Mouse (Mus musculus) kidney, adult 8-10 months (tissue): Measurements from ENCODE around the gene Spag7.

ENCODE experiments used
- DNase-seq, 2 experiments: peaks; one replicate each; pipeline ENCODE4 v3.0.0; 2022

Spag7 gene

DNA sequence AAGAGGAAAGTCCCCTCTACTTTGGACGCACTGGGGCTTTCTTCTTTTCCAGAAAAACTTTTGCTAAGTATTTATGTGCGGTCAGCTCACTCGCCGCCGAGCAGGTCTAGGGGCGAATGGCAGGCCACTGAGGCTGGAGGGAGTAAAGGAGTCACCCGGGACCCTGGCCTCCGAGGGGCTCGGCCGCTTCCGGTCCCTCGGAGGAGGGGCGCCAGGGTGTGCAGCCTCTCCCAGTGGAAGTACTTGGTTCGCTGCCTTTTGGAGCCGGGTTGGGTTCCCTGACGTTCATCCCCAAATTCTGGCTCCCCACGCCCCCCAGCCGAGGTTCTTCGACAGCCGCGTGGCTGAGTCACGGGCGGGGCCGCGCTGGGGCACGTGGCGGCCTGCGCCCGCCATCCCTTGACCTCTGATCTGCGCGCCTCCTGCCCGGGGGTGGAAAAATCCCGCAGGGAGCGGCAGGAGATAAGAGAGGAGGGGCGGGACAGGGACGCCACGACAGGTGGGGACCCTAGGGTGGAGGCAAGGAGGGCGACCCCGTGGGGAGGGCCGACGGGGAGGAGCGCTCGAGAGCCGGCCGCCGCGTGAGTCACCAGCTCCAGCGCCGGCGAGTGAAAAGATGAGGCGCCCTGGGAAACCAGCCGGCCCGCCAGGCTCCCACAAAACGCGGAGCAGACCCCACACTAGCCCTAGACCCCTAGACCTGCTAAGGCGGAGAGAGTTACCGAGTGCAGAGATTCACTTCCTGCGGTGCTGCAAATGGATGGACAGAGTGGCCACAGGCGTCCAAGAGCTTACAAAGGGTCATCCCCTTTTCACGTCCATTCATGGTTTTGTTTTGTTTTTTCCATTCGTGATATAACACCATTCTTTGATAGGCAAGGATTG lies 13.4 kb downstream of the Spag7 start:
- peak in 1 of 2 experiments; percentile 50 for DNase-seq

GRCm38 (mm10) chr11:70654923-70655570 lies 14.2 kb downstream of the Spag7 start:
- peak; percentile 72 to 73 for DNase-seq

- DNase-seq, result peak; percentile 59 to 62
These were observed 14.9 kb downstream of the Spag7 start, which contains the start of gene Pfn1 for GRCm38 (mm10) chr11:70654198-70654922. TSS of gene Pfn1 (minus strand) at chr11:70654644.

GRCm38 (mm10) chr11:70653345-70654197 lies 15.6 kb downstream of the Spag7 start:
- peak in 1 of 2 experiments; percentile 58 for DNase-seq

- DNase-seq, result no peak
These were observed 16.3 kb downstream of the Spag7 start for GRCm38 (mm10) chr11:70652884-70653344.

DNA sequence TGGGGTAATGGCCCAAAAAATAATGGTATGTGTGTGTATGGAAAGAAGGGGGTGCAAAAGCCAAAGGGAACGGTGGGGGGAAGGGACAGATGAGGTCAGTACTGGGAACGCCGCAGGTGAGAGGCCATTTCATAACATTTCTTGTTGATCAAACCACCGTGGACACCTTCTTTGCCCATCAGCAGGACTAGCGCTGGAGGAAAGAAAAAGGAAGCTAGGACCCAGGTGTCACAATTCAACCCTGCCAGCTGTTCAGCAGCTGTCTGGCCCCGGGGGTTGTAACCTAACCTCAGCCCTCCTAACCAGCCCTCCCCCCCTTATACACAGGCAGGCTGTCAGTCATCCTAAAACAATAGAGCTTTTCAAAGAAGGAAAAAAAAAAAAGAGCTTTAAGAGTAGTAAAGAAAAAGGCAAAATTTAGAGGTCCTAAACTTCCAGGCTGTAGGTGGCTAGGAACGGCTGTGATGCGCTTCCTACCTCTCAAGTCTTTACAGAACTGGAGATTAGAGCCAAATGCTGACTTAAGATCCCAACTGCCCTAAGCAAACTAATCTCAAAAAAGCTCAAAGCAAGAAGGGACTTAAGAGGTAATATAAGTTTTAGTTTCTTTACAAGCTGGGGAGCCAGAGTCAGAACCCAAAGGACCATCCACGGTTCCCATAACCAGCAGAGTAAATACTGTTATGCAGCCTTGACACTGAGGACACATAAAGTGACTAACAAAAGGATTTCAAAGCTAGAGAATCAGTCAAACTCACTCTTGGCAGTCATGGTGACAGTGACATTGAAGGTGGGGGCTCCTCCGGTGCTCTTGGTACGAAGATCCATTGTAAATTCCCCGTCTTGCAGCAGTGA lies 17.0 kb downstream of the Spag7 start:
- DNase-seq, result no peak

DNA sequence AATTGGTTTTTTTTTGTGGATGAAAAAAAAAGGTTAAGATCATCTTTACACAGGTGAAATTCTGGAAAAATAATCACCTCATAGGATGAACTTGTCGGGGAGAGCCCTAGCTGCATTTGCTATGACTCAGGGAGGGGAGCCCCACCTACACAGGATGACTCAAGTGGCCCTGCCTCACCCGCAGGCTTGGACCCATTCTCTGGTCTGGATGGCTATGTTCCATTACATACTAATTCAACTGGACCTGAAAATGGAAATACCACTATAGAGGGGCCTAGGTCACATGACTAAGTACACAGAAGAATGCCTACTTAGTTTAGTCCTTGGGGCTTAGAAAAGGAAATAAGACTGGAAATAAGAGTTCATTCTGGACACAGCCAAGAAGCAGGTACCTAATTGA lies 17.8 kb downstream of the Spag7 start:
- DNase-seq, result no peak

- DNase-seq, result no peak
These were observed 18.7 kb downstream of the Spag7 start for GRCm38 (mm10) chr11:70650322-70651175.

- no peak for DNase-seq
These were observed 20.0 kb downstream of the Spag7 start for GRCm38 (mm10) chr11:70649185-70649734.

GRCm38 (mm10) chr11:70648512-70648911 lies 20.7 kb downstream of the Spag7 start:
- no peak for DNase-seq

DNA sequence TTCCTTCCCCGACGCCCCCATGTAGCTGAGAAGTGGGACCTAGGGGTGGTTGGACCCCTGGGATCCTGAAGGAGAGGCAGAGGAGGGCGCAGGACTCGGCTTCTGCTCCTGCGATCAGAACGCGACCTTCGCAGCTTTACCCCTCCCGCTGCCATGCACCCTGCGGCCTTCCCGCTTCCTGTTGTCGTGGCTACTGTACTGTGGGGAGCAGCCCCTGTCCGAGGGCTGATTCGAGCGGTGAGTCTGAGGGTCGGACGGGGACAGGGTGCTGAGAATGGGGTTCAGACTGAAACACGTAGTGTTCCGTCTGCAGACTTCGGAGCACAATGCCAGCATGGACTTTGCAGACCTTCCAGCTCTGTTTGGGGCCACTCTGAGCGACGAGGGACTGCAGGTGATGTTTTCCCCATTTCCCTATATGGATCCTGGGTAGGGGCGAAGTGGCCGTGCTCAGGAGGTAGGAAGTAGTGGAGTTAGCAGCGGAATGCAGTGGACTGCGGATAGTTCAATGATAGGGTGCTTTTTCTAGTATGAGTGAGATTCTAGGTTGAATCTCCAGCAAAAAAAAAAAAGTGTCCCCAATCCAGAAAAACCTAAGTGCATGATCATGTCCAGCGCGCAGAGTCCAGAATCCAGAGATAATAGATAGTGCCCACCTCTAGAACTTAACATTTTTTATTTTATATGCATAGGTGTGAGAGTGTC lies 21.3 kb downstream of the Spag7 start:
- DNase-seq, result peak in 1 of 2 experiments; percentile 41

DNA sequence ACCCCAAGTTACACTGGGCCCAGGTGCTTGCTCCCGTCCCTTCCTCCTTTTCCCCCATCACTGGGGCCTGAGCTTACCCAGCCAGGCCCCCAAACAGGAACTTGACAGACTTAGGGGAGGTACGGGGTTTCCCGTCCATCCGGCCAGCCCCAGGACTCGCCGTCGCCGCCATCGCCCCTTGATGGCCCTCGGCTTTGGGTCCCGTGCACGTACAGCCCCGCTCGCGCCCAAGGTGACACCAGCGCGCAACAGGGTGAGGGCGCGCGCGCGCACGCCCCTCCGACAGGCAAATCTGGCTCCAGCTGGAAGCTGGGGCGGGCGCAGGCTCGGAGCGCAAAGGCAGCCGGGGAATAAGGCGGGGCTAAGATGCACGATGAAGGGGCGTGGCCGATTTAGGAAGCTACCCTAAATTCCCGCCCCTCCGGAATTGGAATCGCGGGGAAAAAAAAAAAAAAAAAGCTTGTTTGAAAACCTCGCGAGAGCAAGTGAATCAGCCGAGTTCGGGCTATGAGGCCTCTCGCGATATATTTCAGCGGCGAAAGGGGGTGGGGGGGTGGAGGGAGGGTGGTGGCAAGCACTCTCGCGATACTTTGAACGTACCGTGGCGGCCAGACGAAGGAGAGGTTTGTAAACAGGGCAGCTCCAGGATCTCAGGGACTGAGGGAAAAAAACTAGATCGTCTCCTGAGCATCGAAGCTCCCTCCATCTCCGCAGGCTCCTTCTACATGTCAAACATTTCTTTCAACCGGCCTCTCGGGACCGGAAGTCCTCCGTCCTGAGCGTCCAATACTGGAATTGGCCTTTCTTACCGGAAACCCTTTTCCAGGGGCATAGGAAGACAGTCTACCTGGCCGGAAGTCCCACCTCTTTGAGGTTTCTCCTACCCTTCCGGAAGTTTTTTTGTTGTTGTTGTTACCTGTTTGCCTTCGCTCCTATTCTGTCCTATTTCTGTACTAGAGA lies 22.2 kb downstream of the Spag7 start, which contains the start of the genes Rnf167 and Slc25a11:
Rnf167 (plus strand) TSS at position 545 of the 960 bp plus-strand sequence.
Slc25a11 (minus strand) TSS at position 789 of the 960 bp plus-strand sequence.
- DNase-seq, result peak; percentile 98

DNA sequence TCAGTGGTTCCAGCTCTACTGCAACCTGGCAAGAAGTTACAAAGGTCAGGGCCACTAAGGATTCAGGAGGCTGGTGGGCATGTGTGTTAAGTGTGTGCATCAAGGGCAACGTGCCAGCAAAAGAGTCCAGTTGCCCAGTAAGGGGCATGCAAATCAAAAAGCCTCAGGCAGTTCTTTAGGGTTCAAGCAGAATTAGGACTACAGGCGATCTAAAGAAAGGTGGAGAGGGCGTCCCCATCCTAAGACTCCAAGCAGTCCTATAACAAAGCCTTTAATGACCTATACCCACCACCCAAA lies 23.0 kb downstream of the Spag7 start:
- DNase-seq, result peak; percentile 52 to 61

DNA sequence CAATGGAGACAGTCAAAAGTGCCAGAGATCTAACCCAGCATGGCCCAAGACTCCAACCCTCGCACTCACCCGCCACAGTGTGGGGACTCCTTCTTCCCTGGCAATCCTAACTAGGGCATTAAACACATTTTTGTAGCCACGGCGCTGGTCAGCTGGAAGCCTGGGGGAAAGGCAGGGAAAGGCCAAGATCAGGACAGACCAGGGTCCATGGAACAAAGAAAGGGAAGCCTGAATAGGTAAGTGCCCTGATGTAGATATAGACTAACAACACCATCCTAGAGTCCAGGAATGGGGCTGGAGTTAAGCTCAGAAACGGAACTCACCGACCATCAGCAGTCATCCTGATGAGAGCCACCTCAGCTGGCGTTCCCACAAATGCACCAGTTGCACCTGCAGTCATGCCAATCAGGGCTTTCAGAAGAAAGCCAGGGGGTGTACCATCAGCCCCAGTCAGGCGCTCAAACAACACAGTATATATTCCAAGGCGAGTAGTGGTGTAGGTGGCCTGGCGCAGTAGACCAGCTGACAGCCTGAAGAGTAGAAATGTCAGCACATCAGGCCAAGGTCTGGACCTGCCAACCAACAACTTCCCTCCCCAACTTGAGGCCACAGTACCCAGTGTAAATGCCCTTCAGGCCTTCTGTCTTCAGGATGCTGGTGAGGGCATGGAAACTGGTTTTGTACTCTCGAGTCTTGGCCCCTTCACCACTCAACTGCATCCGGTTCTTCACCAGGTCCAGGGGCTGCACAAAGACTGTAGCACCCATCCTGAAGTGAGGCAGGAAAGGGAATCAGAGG lies 23.6 kb downstream of the Spag7 start:
- DNase-seq, result no peak

GRCm38 (mm10) chr11:70644564-70645103 lies 24.6 kb downstream of the Spag7 start:
- no peak for DNase-seq

- DNase-seq, result no peak
These were observed 26.2 kb downstream of the Spag7 start for GRCm38 (mm10) chr11:70643051-70643450.

DNA sequence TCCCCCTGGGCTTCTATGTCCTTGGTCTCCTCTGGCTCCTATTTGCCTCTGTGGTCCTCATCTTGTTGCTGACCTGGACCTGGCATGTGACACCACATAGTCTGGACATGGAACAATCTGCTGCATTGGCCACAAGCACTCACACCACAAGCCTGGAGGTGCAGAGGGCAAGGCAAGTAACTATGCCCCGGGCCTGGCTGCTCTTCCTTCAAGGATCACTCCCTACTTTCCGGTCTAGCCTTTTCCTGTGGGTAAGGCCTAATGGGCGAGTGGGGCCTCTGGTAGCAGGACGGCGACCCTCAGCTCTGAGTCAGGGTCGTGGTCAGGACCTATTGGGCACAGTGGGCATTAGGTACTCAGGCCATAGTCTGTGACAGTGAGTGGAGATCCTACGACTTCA lies 28.0 kb downstream of the Spag7 start:
- DNase-seq, result no peak
